Mouse (Mus musculus) thymus, postnatal 0 days (tissue): Measurements from ENCODE around the gene Mtg2. TPM values are rescaled to one million over a fixed set of nuclear protein-coding genes. Genes with fewer than 3 reads are reported as not detected.

Experiments used
- polyA plus RNA-seq: library from polyadenylated mRNA; unstranded; fragments of >200 nt; fragmentation: Nextera tagmentation; extraction: Ambion mirVana; gene quantifications from 2 replicates; pipeline ENCODE4 v1.2.1, GENCODE M21; 2015

The Mtg2 gene
- polyA plus RNA-seq, 1 experiment from 2014 or later: 25.6 TPM

Other genes starting within 250 kb of the Mtg2 start
- 3.9 and 4.6 TPM in 2 replicates for gene Taf4, start 93.9 kb upstream of the Mtg2 start, polyA plus RNA-seq
- 10.0 and 10.7 TPM in 2 replicates for gene Lsm14b, start 45.6 kb upstream of the Mtg2 start, polyA plus RNA-seq
- gene Psma7, start 28.2 kb upstream of the Mtg2 start, polyA plus RNA-seq: 747 and 765 TPM in 2 replicates
- 2.6 and 2.9 TPM in 2 replicates for gene Ss18l1, start 28.1 kb upstream of the Mtg2 start, polyA plus RNA-seq
- gene Hrh3, start 33.9 kb downstream of the Mtg2 start, polyA plus RNA-seq: 0.46 and 0.49 TPM in 2 replicates
- gene Osbpl2, start 48.7 kb downstream of the Mtg2 start, polyA plus RNA-seq: 26.5 and 27.3 TPM in 2 replicates
- 195 TPM in 2 replicates for gene Adrm1, start 100.9 kb downstream of the Mtg2 start, polyA plus RNA-seq
- 4.8 and 6.6 TPM in 2 replicates for gene Lama5, start 155.3 kb downstream of the Mtg2 start, polyA plus RNA-seq
- gene Rps21, start 186.8 kb downstream of the Mtg2 start, polyA plus RNA-seq: 928 and 961 TPM in 2 replicates
- 6.4 and 7.1 TPM in 2 replicates for gene Cables2, start 202.9 kb downstream of the Mtg2 start, polyA plus RNA-seq
- 0.05 TPM in 1 of 2 replicates, not detected in the other for gene Rbbp8nl, start 219.3 kb downstream of the Mtg2 start, polyA plus RNA-seq